Mouse (Mus musculus) embryonic fibroblast, embryonic 13.5 days (primary cell): ENCODE data around the gene Hhex.

Experiments
- CTCF ChIP-seq: IDR thresholded peaks from 2 replicates; pipeline ENCODE4 v1.5.1; 2011; ENCODE audit warnings: mild to moderate bottlenecking, control low read depth, low read length, moderate library complexity, borderline replicate concordance; ENCODE audit not compliant: insufficient read depth
- POLR2A ChIP-seq: IDR thresholded peaks from 2 replicates; pipeline ENCODE4 v1.6.1; 2011; ENCODE audit warnings: low read depth, mild to moderate bottlenecking, control low read depth, low read length, moderate library complexity

DNA sequence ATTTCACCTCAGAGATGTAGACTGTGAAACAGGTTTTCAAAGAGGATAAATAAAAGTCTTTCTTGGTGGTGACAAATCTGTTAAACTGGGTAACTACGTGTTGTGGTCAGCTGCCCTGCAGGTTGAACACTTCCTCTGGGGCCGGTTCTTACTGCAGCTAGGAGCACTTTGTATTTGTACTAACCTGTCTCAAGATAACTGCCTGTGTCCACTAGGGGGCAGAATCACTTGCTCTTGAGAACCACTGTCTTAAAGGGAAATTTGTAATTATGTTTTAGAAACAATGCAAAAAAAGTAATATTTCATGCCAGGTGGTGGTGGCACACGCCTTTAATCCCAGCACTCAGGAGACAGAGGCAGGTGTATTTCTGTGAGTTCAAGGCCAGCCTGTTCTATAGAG, 15.0 kb upstream of the Hhex start:
- no peak for TF ChIP-seq CTCF
- no peak for TF ChIP-seq POLR2A
